Mouse (Mus musculus) embryonic fibroblast, embryonic 13.5 days (primary cell): ENCODE data around the gene Tent5d.

ENCODE experiments used
- CTCF ChIP-seq: IDR thresholded peaks from 2 replicates; pipeline ENCODE4 v1.5.1; 2011; ENCODE audit warnings: mild to moderate bottlenecking, control low read depth, low read length, moderate library complexity, borderline replicate concordance; ENCODE audit not compliant: insufficient read depth
- POLR2A ChIP-seq: IDR thresholded peaks from 2 replicates; pipeline ENCODE4 v1.6.1; 2011; ENCODE audit warnings: low read depth, mild to moderate bottlenecking, control low read depth, low read length, moderate library complexity

DNA sequence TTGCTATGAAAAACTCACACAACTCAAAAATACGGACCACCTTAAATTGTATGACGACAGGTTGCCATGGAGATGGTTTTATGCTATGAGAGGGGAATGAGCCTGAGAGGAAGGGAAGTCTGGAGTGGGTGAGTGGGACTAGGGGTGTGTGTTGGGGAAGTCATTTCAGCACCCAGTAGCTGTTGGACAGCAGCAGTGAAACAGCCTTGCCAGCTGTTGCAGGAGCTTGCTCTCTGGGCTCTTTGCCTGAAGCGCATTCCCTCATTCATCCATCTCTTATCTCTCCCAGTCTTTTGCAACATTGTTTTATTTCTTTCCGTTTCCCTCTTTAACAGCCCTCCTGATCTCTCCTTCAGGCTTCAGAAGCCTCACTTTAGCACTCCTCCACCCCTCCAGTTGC is 65.8 kb downstream of the Tent5d start:
- no peak for TF ChIP-seq CTCF
- TF ChIP-seq POLR2A: no peak
